Mouse (Mus musculus) heart, adult 8-10 months (tissue): Measurements from ENCODE around the gene Slc7a1. TPM values are rescaled to one million over a fixed set of nuclear protein-coding genes. Genes with fewer than 3 reads are reported as not detected.

Experiments
- DNase-seq: peaks from one replicate; pipeline ENCODE4 v3.0.0; 2022; ENCODE audit warnings: low spot score
- total RNA-seq, 4 experiments: library from RNA; stranded (reverse); gene quantifications; 2 replicates each; pipeline ENCODE4 v1.2.4; 2022

Gene Slc7a1
- total RNA-seq, 4 experiments from 2014 or later: 9.3 to 13.4 (median 10.9) TPM

- DNase-seq: no peak
Observed at GRCm38 (mm10) chr5:148392831-148393230, 6.9 kb downstream of the Slc7a1 start.

- DNase-seq: no peak
Observed at GRCm38 (mm10) chr5:148389007-148389970, 10.4 kb downstream of the Slc7a1 start.

- no peak for DNase-seq
Observed at GRCm38 (mm10) chr5:148388251-148389006, 11.3 kb downstream of the Slc7a1 start.

GRCm38 (mm10) chr5:148387820-148388219, 11.9 kb downstream of the Slc7a1 start:
- DNase-seq: no peak

GRCm38 (mm10) chr5:148386471-148386870, 13.2 kb downstream of the Slc7a1 start:
- DNase-seq: no peak

GRCm38 (mm10) chr5:148384501-148385055, 15.1 kb downstream of the Slc7a1 start:
- DNase-seq: no peak

GRCm38 (mm10) chr5:148383841-148384500, 15.7 kb downstream of the Slc7a1 start:
- no peak for DNase-seq

GRCm38 (mm10) chr5:148381083-148381482, 18.6 kb downstream of the Slc7a1 start:
- no peak for DNase-seq

- DNase-seq: no peak
Observed at GRCm38 (mm10) chr5:148380246-148380504, 19.5 kb downstream of the Slc7a1 start.

- no peak for DNase-seq
Observed at GRCm38 (mm10) chr5:148379455-148380245, 20.1 kb downstream of the Slc7a1 start.

- no peak for DNase-seq
Observed at GRCm38 (mm10) chr5:148378707-148379106, 21.0 kb downstream of the Slc7a1 start.

GRCm38 (mm10) chr5:148378232-148378508, 21.5 kb downstream of the Slc7a1 start:
- DNase-seq: no peak

GRCm38 (mm10) chr5:148377439-148378231, 22.1 kb downstream of the Slc7a1 start:
- no peak for DNase-seq

GRCm38 (mm10) chr5:148376358-148376757, 23.3 kb downstream of the Slc7a1 start:
- DNase-seq: no peak

GRCm38 (mm10) chr5:148375480-148375879, 24.2 kb downstream of the Slc7a1 start:
- no peak for DNase-seq

- DNase-seq: no peak
Observed at GRCm38 (mm10) chr5:148373092-148373685, 26.5 kb downstream of the Slc7a1 start.

- no peak for DNase-seq
Observed at GRCm38 (mm10) chr5:148372005-148372917, 27.4 kb downstream of the Slc7a1 start.

GRCm38 (mm10) chr5:148371375-148371774, 28.3 kb downstream of the Slc7a1 start:
- DNase-seq: no peak

GRCm38 (mm10) chr5:148370624-148371023, 29.1 kb downstream of the Slc7a1 start:
- no peak for DNase-seq
